9 mouse cellular contexts compared by ENCODE assay signal in the genomic region with DNA sequence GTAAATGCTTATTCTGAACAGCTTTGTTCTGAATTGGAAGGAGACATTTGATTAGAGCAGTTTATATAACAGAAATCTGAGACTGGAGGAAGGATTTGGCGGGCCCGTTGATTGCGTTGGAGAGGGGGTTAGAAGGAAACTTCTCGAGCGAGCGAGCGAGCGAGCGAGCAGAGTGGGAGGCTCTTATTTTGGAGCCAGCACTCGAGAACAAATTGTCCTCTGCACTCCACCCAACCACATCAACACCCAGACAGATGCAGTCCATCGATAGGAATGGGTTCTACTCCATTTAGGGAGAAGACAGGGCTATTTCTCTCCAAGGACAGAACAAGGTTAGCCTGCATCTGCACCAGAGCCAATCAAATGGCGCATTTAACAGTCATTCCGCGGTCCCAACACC. TPM values are rescaled to one million over a fixed set of nuclear protein-coding genes. Genes with fewer than 3 reads are reported as not detected.
A peak's percentile ranks its signal among the peaks of the same experiment; 100 is the strongest.
DNase-seq lines count a peak whose midpoint lies in the region; ATAC-seq lines count a peak whose summit lies in the region.
"Had no signal": no experiment of that assay in that cellular context is flagged by ENCODE, and none has a peak within 500 bp of the region (broad histone marks: within the 10 kb centered on the region; RNA-seq: fewer than 3 reads in every experiment).

No protein-coding gene starts in this region.

- H3K27me3 ChIP-seq in limb, embryonic 10.5 days (ENCODE audit: low read depth, poor library complexity, severe bottlenecking): 0 out of 2 replicates have a peak, but pooled peaks cover 3% of the 10 kb centered on the region
- peaks cover 5% of the 10 kb centered on the region; the same call in 1 of the 2 replicates for H3K27me3 ChIP-seq in stomach, embryonic 16.5 days (ENCODE audit: control insufficient read depth, insufficient read depth, low read length)
- H3K27me3 ChIP-seq: hindbrain, embryonic 13.5 days had no signal

- H3K4me1 ChIP-seq in limb, embryonic 10.5 days: peaks cover 41% of the 10 kb centered on the region
- H3K4me1 ChIP-seq in stomach, embryonic 16.5 days (ENCODE audit: control insufficient read depth, insufficient read depth, low read length): no peaks in the 10 kb centered on the region
- H3K4me1 ChIP-seq: hindbrain, embryonic 13.5 days had no signal

- 85% methylated on average over 14 of the region's 14 CpGs for WGBS in limb, embryonic 10.5 days
- 52% methylated on average over 14 of the region's 14 CpGs for WGBS in stomach, embryonic 16.5 days

- no peaks in the 10 kb centered on the region for H3K36me3 ChIP-seq in limb, embryonic 10.5 days
- no peaks in the 10 kb centered on the region for H3K36me3 ChIP-seq in stomach, embryonic 16.5 days (ENCODE audit: control insufficient read depth, insufficient read depth, low read length)
- H3K36me3 ChIP-seq: hindbrain, embryonic 13.5 days had no signal

- H3K4me2 ChIP-seq in stomach, embryonic 16.5 days (ENCODE audit: low read depth, low read length): peak overlapping the region; percentile 38
- H3K4me2 ChIP-seq: hindbrain, embryonic 13.5 days had no signal

- no peak overlapping the region for H3K9ac ChIP-seq in stomach, embryonic 16.5 days (ENCODE audit: low read length)
- H3K9ac ChIP-seq: hindbrain, embryonic 13.5 days had no signal

- DNase-seq in layer of hippocampus, postnatal 36 days: peak; percentile 13 to 14
- no peak for DNase-seq in layer of hippocampus, postnatal 14 days (ENCODE audit: low spot score in 2 of 2)
- DNase-seq in gastrocnemius, adult 8-10 months (ENCODE audit: low spot score in 2 of 2): peak; percentile 48 to 53
- no peak for DNase-seq in limb, embryonic 10.5 days (ENCODE audit: low spot score)
- no peak for DNase-seq in adrenal gland, postnatal 25 days
- DNase-seq in kidney, adult 18-20 months: no peak
- DNase-seq in B cell, adult 2 months: no peak

- 0 out of 2 replicates have a peak overlapping the region, but pooled peaks have one; percentile 20 for H3K27ac ChIP-seq in limb, embryonic 10.5 days
- peak overlapping the region; percentile 59 for H3K27ac ChIP-seq in stomach, embryonic 16.5 days (ENCODE audit: low read length)
- H3K27ac ChIP-seq: hindbrain, embryonic 13.5 days had no signal

- ATAC-seq in stomach, embryonic 16.5 days (ENCODE audit: insufficient read depth, low FRiP score): peak; percentile 77

- no peak overlapping the region for H3K4me3 ChIP-seq in limb, embryonic 10.5 days
- H3K4me3 ChIP-seq in stomach, embryonic 16.5 days (replicated peaks; ENCODE audit: low read length): peak overlapping the region; percentile 9; the same call in 1 of the 2 replicates
- H3K4me3 ChIP-seq: hindbrain, embryonic 13.5 days had no signal

- H3K9me3 ChIP-seq in limb, embryonic 10.5 days (replicated peaks): no peaks in the 10 kb centered on the region
- no peaks in the 10 kb centered on the region for H3K9me3 ChIP-seq in stomach, embryonic 16.5 days (replicated peaks; ENCODE audit: control insufficient read depth, low read length)
- H3K9me3 ChIP-seq: hindbrain, embryonic 13.5 days had no signal

RNA-seq across cellular contexts. Expression of a gene that starts 39.1 kb away (rescaled TPM):
- total RNA-seq in layer of hippocampus, postnatal 36 days (2021): not detected
- total RNA-seq in layer of hippocampus, postnatal 14 days (2021): under 1 TPM in 1 of 2 experiments, not detected in 1; 0.21 TPM
- total RNA-seq in gastrocnemius, adult 8-10 months (2022): under 1 TPM; 0.24 to 0.52 (median 0.36) TPM
- 9.1 and 15.7 TPM in 2 replicates for polyA plus RNA-seq in limb, embryonic 10.5 days (2016; fragmentation: Nextera tagmentation; extraction: Ambion mirVana)
- polyA plus RNA-seq in stomach, embryonic 16.5 days (2015; fragmentation: Nextera tagmentation; extraction: Ambion mirVana): 38.6 and 42.7 TPM in 2 replicates
- total RNA-seq in adrenal gland, postnatal 25 days (2021): 0.38 TPM in 1 of 2 replicates, not detected in the other

Comparison
In these comparisons a context has a peak if more than half of its experiments do, and no peak if none do; other contexts are left out.
1. DNase-seq: peak in layer of hippocampus, postnatal 36 days (2 of 2) and gastrocnemius, adult 8-10 months (2 of 2); none in layer of hippocampus, postnatal 14 days (0 of 2), limb, embryonic 10.5 days (single experiment), adrenal gland, postnatal 25 days (single experiment), kidney, adult 18-20 months (single experiment) and B cell, adult 2 months (0 of 2).